Mouse (Mus musculus): ENCODE data around the gene Abi3.

The Abi3 gene

GRCm38 (mm10) chr11:95825625-95826024 is 16.7 kb downstream of the Abi3 start:
- no peak for DNase-seq (ENCODE audit: low spot score)

DNA sequence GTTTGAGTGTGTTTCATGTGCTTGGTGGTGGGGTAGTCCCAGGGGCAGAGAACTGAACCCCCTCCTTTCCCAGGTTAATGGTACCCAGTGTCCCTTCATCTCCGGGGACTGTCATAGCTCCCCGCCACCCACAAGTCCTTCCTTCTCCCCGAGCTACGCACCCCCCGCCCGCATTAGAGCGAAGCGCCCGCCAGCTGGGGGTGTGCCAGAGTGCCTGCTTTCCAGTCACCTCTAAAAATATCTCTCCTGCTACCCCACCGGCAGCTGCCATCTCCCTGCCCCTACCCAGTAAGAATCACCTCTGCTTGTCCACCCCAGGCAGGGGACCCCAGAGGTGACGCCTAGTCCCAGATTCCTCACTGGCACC is 17.4 kb downstream of the Abi3 start:
- DNase-seq (ENCODE audit: low spot score) = no peak

DNA sequence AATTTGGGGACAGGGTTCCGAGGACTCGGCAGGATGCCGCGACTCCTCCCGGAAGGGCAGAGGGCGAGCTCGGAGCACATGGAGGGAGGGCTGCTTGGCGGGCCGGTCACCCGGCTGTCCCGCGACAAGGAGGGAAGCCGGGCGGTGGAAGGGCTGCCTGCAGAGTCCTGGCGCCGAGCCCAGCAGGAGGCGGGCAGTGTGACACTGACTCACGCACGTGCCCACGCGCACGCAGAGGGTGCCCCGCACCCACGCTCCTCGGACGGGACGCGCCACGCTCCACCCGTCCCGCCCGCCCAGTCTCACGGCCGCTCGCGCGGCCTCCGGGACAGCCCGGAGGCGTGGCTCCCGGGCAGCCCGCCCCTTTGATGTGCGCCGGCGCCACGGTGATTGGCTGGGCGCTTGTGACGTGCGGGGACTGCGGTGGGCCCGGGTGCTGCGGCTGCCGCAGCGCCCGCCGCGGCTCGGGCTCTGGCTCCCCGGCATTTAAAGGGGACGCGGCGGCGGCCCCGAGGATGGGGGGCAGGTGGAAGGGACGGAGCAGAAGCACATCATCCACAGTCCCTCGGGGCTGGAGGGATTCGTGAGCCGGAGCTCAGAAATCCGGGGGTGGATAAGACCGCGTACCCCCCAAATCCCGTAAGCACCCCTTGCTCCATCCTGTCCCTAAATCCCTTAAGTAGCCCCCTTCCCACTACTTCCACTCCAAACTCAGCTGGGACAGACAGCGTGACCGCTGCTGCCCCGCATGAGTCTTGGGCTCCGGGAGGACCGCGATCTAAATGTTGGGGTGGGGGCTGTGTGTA is 18.0 kb downstream of the Abi3 start, which contains the start of gene Phospho1:
Gene Phospho1, plus strand, starts transcription at position 429 of the 806 bp plus-strand sequence.
- DNase-seq (ENCODE audit: low spot score) = peak; percentile 83

DNA sequence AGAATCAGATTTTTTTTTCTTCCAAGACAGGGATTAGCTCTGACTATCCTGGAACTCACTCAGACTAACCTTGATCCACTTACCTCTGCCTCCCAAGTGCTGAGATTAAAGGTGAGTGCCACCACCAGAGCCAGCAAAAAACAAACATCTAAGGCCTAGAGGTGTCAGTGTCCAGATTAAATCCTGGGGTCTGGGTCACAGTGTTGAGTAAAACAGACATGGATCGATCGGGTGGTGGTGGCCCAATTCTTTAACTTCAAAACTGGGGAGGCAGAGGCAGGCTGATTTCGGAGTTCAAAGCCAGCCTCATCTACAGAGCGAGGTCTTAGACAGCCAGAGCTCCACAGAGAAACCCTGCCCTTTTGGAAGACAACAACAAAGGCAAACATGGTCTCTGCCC is 19.8 kb downstream of the Abi3 start:
- DNase-seq (ENCODE audit: low spot score) = no peak

GRCm38 (mm10) chr11:95821511-95821910 is 20.8 kb downstream of the Abi3 start:
- no peak for DNase-seq (ENCODE audit: low spot score)

DNA sequence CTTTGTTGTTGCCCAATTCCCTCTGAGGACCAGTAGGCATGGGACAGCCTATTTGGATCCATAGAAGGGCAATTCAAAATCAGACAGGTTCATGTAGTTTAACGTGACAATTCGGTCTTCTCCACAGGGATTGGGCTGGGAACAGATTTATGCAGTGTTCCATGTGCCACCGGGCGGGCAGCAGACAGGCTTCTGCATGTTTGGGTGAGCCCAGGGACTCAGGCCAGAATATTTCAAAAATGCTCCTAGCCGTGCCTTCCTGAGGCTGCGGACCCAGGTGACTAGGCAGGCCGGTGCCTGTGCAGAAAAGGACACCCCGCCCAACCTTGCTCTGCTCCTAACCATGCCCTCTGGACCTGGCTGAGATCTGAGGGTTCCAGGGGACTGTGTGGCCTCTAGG is 23.1 kb downstream of the Abi3 start:
- DNase-seq (ENCODE audit: low spot score) = no peak

GRCm38 (mm10) chr11:95815412-95815811 is 26.9 kb downstream of the Abi3 start:
- no peak for DNase-seq (ENCODE audit: low spot score)

- DNase-seq (ENCODE audit: low spot score) = no peak
These were observed 27.4 kb downstream of the Abi3 start for GRCm38 (mm10) chr11:95814857-95815256.

GRCm38 (mm10) chr11:95814101-95814500 is 28.2 kb downstream of the Abi3 start:
- no peak for DNase-seq (ENCODE audit: low spot score)

DNA sequence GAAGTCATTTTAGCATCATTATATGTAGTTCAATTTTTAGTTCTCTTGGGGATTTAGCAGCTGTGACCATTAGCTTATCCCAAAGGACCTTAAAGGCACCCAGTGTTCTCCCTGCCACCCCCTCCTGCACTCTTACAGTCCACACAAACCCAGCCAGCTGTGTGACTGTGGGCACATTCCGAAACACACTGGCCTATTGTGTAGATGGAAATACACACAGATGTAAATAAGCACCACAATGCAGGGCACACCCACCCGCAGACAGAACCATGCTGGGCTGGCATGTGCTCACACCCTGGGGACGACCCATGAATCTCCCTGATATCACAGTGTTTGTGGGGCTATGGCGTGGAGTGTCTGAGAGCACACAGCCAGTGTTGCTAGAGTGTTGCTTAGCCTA is 30.1 kb downstream of the Abi3 start:
- no peak for DNase-seq (ENCODE audit: low spot score)

- no peak for DNase-seq (ENCODE audit: low spot score)
These were observed 30.5 kb downstream of the Abi3 start for GRCm38 (mm10) chr11:95811741-95812140.

GRCm38 (mm10) chr11:95810828-95811227 is 31.4 kb downstream of the Abi3 start:
- DNase-seq (ENCODE audit: low spot score) = no peak

DNA sequence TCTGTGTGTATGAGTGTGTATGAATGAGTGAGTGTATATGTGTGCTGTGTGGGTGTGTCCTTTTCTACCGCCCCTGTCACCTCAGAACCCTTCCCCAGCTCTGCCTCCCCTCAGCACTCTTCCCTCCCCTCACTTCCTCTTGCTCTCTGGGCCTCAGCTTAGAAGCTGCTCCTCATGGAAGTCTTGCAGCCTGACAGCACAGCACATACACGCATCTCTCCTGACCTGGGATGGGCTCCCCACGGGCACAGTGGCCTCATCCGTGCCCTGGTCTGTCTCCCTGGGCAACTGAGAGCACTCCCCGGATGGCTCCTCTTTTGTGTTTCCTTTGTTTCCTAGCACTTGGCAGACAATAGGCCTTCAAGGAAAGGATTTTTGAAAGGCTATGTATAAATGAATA is 32.7 kb downstream of the Abi3 start:
- DNase-seq (ENCODE audit: low spot score) = no peak

GRCm38 (mm10) chr11:95808448-95809011 is 33.7 kb downstream of the Abi3 start:
- no peak for DNase-seq (ENCODE audit: low spot score)

- DNase-seq (ENCODE audit: low spot score) = no peak
These were observed 34.4 kb downstream of the Abi3 start for GRCm38 (mm10) chr11:95807884-95808283.

- DNase-seq (ENCODE audit: low spot score) = no peak
These were observed 36.7 kb downstream of the Abi3 start for GRCm38 (mm10) chr11:95805527-95805926.

- DNase-seq (ENCODE audit: low spot score) = no peak
These were observed 37.3 kb downstream of the Abi3 start for GRCm38 (mm10) chr11:95805010-95805409.

DNA sequence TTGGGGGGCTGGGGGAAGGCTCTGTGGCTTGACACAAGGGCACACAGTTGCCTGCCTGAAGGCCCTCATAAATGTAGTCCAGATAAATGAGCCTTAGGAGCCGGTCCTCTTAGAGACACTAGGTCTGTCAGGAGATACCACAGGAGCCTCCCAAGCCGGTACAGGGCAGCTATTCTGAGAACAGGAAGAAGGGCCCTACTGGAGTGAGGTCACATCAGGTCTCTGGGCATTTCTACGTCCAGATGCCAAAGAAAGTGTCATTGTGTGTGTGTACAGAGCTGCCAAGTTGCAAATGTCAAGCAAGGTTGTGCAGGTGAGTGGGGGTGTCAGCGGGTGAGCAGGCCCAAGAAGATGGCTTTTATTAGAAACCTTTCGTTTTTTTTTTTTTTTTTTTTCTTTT is 46.7 kb downstream of the Abi3 start:
- no peak for DNase-seq (ENCODE audit: low spot score)

DNA sequence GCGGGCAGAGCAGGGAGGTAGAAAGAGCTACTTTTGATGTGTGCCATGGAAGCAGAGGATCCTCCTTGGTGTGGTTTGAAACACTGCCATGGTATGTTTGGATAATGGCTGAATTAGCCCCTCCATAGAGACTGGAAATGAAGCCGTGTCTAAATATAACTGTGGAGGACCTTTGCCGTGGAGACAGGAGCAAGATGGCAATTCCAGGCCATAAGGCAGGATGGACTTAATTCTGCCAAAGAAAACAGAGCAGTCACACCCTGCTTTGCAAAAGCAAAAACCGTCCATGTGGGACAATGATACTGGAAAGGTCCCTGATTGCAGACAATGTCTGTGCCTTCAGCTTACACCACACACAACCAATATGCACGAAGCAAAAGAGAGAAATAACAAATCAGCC is 48.1 kb downstream of the Abi3 start:
- DNase-seq (ENCODE audit: low spot score) = no peak

GRCm38 (mm10) chr11:95792950-95793509 is 49.2 kb downstream of the Abi3 start:
- DNase-seq (ENCODE audit: low spot score) = no peak

- DNase-seq (ENCODE audit: low spot score) = peak; percentile 40
These were observed 50.5 kb downstream of the Abi3 start for GRCm38 (mm10) chr11:95791787-95792186.

DNA sequence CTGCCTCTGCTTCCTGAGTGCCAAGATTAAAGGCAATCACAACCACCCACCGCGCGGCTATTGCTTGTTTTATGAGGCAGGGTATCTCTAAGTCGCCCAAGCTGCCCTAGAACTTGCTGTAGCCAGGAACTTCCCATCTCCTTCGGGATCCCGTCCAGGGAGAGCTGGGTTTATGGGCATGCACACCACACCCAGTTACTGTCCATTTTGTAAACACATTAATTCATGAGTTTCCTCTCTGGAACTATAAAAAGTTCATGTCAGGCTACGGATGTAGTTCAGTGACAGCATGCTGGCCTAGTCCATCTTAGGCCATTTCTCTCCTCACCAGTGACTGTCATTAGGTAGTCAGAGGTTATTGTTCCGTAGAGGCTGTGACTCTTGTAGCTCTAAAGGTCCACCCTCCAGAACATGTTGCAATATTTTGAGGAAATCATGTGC is 52.8 kb downstream of the Abi3 start:
- no peak for DNase-seq (ENCODE audit: low spot score)

DNA sequence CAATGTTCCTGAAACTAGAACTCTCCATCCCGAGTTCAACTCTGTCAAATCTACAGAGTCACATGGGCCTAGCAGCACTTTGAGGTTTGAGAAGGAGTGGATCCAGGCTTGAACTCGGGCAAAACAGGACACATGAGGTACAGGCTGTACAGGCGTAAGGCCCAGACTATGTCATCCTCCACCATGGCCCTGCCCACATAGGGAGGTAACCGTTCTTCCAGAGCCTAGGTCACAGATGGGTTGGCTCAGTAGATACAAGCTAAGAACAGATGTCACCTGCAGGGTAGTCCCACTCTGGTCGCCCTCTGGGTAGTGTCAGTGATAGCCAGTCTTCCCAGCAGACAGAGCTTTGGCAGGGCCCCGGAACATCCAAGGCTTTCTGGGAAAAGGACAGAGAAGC is 55.8 kb downstream of the Abi3 start:
- no peak for DNase-seq (ENCODE audit: low spot score)
